Comparison of ENCODE assay signal across 8 mouse cellular contexts in genomic region chr13:90136156-90136910, GRCm38 (mm10). TPM values are rescaled to one million over a fixed set of nuclear protein-coding genes. Genes with fewer than 3 reads are reported as not detected.
A peak's percentile ranks its signal among the peaks of the same experiment; 100 is the strongest.
DNase-seq lines count a peak whose midpoint lies in the region; ATAC-seq lines count a peak whose summit lies in the region.

No protein-coding gene starts in this region.

- no peak overlapping the region for H3K9ac ChIP-seq in hindbrain, embryonic 13.5 days
- H3K9ac ChIP-seq in midbrain, embryonic 15.5 days, result no peak overlapping the region

- no peak overlapping the region for H3K4me2 ChIP-seq in hindbrain, embryonic 13.5 days
- no peak overlapping the region for H3K4me2 ChIP-seq in midbrain, embryonic 15.5 days

- 62% methylated on average over 3 of the region's 3 CpGs for WGBS in hindbrain, embryonic 13.5 days
- 67% methylated on average over 3 of the region's 3 CpGs for WGBS in midbrain, embryonic 15.5 days

- no peaks in the 10 kb centered on the region for H3K27me3 ChIP-seq in hindbrain, embryonic 13.5 days
- H3K27me3 ChIP-seq in midbrain, embryonic 15.5 days (replicated peaks), result no peaks in the 10 kb centered on the region

- H3K27ac ChIP-seq in hindbrain, embryonic 13.5 days, result peak overlapping the region; percentile 46
- H3K27ac ChIP-seq in midbrain, embryonic 15.5 days, result 0 out of 2 replicates have a peak overlapping the region, but pooled peaks have one; percentile 26

- peak; percentile 91 for ATAC-seq in hindbrain, embryonic 13.5 days (ENCODE audit: low FRiP score)
- peak; percentile 91 for ATAC-seq in midbrain, embryonic 15.5 days (replicated peaks)

- no peaks in the 10 kb centered on the region for H3K36me3 ChIP-seq in hindbrain, embryonic 13.5 days
- H3K36me3 ChIP-seq in midbrain, embryonic 15.5 days (replicated peaks), result no peaks in the 10 kb centered on the region

- H3K4me1 ChIP-seq in hindbrain, embryonic 13.5 days (replicated peaks), result peaks cover 13% of the 10 kb centered on the region
- no peaks in the 10 kb centered on the region for H3K4me1 ChIP-seq in midbrain, embryonic 15.5 days

- no peak overlapping the region for H3K4me3 ChIP-seq in hindbrain, embryonic 13.5 days
- H3K4me3 ChIP-seq in midbrain, embryonic 15.5 days, result no peak overlapping the region

- peak; percentile 9 for DNase-seq in embryo, embryonic 11 days
- no peak for DNase-seq in embryo, embryonic 10 days (ENCODE audit: low spot score)
- DNase-seq in ovary, postnatal 36 days (ENCODE audit: low spot score), result peak; percentile 5
- DNase-seq in ovary, postnatal 14 days (ENCODE audit: low spot score), result no peak
- DNase-seq in urinary bladder, postnatal 10 days (ENCODE audit: low spot score), result no peak
- no peak for DNase-seq in spleen, postnatal 4 days (ENCODE audit: low spot score in 2 of 2)

- H3K9me3 ChIP-seq in hindbrain, embryonic 13.5 days, result no peaks in the 10 kb centered on the region
- H3K9me3 ChIP-seq in midbrain, embryonic 15.5 days, result no peaks in the 10 kb centered on the region

RNA-seq across cellular contexts. Expression of gene Xrcc4, which starts 46.9 kb away (rescaled TPM):
- 15.5 and 17.2 TPM in 2 replicates for polyA plus RNA-seq in hindbrain, embryonic 13.5 days (2015; fragmentation: Nextera tagmentation; extraction: Ambion mirVana)
- 13.2 and 15.1 TPM in 2 replicates for polyA plus RNA-seq in midbrain, embryonic 15.5 days (2015; fragmentation: Nextera tagmentation; extraction: Ambion mirVana)

RNA-seq across cellular contexts. Expression of gene Tmem167, which starts 47.4 kb away (rescaled TPM):
- polyA plus RNA-seq in hindbrain, embryonic 13.5 days (2015; fragmentation: Nextera tagmentation; extraction: Ambion mirVana), result 49.9 and 50.0 TPM in 2 replicates
- 42.0 and 43.1 TPM in 2 replicates for polyA plus RNA-seq in midbrain, embryonic 15.5 days (2015; fragmentation: Nextera tagmentation; extraction: Ambion mirVana)

Comparison
In these comparisons a context has a peak if more than half of its experiments do, and no peak if none do; other contexts are left out.
1. DNase-seq: peak in embryo, embryonic 11 days (single experiment) and ovary, postnatal 36 days (single experiment); none in embryo, embryonic 10 days (single experiment), ovary, postnatal 14 days (single experiment), urinary bladder, postnatal 10 days (single experiment) and spleen, postnatal 4 days (0 of 2).